Mouse (Mus musculus) left cerebral cortex, adult 9 months (tissue): ENCODE data around the gene Psmb9.

Source experiments
- DNase-seq, 2 experiments: peaks; one replicate each; pipeline ENCODE4 v3.0.0; 2022; ENCODE audit warnings: low spot score in 2 of 2

Psmb9 gene

GRCm38 (mm10) chr17:34205746-34206176 lies 18.2 kb upstream of the Psmb9 start:
- no peak for DNase-seq

- DNase-seq: no peak
Observed at GRCm38 (mm10) chr17:34205021-34205745, 17.6 kb upstream of the Psmb9 start.

GRCm38 (mm10) chr17:34204303-34205010 lies 16.9 kb upstream of the Psmb9 start:
- DNase-seq: peak; percentile 37 to 89

GRCm38 (mm10) chr17:34203444-34203843 lies 15.9 kb upstream of the Psmb9 start, which contains the start of gene Tap2:
TSS of gene Tap2 (plus strand) at chr17:34203527.
- no peak for DNase-seq

- DNase-seq: no peak
Observed at GRCm38 (mm10) chr17:34202760-34203442, 15.3 kb upstream of the Psmb9 start.

- no peak for DNase-seq
Observed at GRCm38 (mm10) chr17:34201506-34202055, 14.0 kb upstream of the Psmb9 start.

- DNase-seq: no peak
Observed at GRCm38 (mm10) chr17:34200772-34201505, 13.4 kb upstream of the Psmb9 start.

GRCm38 (mm10) chr17:34200047-34200446 lies 12.5 kb upstream of the Psmb9 start:
- DNase-seq: no peak

GRCm38 (mm10) chr17:34199050-34199619 lies 11.6 kb upstream of the Psmb9 start:
- no peak for DNase-seq

GRCm38 (mm10) chr17:34198521-34198912 lies 11.0 kb upstream of the Psmb9 start:
- no peak for DNase-seq

- DNase-seq: no peak
Observed at GRCm38 (mm10) chr17:34197904-34198520, 10.4 kb upstream of the Psmb9 start.

- DNase-seq: peak; percentile 65 to 91
Observed at GRCm38 (mm10) chr17:34196941-34197894, 9.7 kb upstream of the Psmb9 start, which contains the start of gene Psmb8. TSS of gene Psmb8 (plus strand) at chr17:34197721.

GRCm38 (mm10) chr17:34196491-34196890 lies 8.9 kb upstream of the Psmb9 start:
- DNase-seq: no peak

- DNase-seq: no peak
Observed at GRCm38 (mm10) chr17:34194723-34195122, 7.2 kb upstream of the Psmb9 start.

- DNase-seq: no peak
Observed at GRCm38 (mm10) chr17:34193468-34193867, 5.9 kb upstream of the Psmb9 start.

- DNase-seq: no peak
Observed at GRCm38 (mm10) chr17:34192852-34193251, 5.3 kb upstream of the Psmb9 start.

- no peak for DNase-seq
Observed at GRCm38 (mm10) chr17:34188986-34189385, 1.4 kb upstream of the Psmb9 start.

- DNase-seq: no peak
Observed at GRCm38 (mm10) chr17:34188010-34188409, 446 bp upstream of the Psmb9 start.

GRCm38 (mm10) chr17:34186885-34187260 lies 691 bp downstream of the Psmb9 start:
- DNase-seq: no peak

GRCm38 (mm10) chr17:34185526-34185925 lies 2.0 kb downstream of the Psmb9 start:
- no peak for DNase-seq
